Mouse (Mus musculus) lung, postnatal 0 days (tissue): Measurements from ENCODE around the gene Smg6. TPM values are rescaled to one million over a fixed set of nuclear protein-coding genes. Genes with fewer than 3 reads are reported as not detected.
"Not testable (repeated sequence)": the region's sequence is repeated elsewhere in the genome, so short reads cannot be mapped to it uniquely, and the experiment has no call there.

Experiments
- ATAC-seq: fragments of 200-750 bp; cut with Nextera tagmentation; 2 replicates; pipeline ENCODE4 v1.8.0; 2017; ENCODE audit warnings: moderate library complexity
- DNase-seq: peaks from one replicate; pipeline ENCODE4 v3.0.0-alpha.2; 2016; ENCODE audit warnings: low spot score
- H3K27ac ChIP-seq: fragments of 300-500 bp; sonication (generic); 2 replicates; pipeline ENCODE4 v1.5.1; 2014; ENCODE audit warnings: antibody characterized with exemption, mild to moderate bottlenecking, low read length, mixed read lengths
- H3K27me3 ChIP-seq: fragments of 300-500 bp; sonication (generic); replicated peaks from 2 replicates; pipeline ENCODE4 v1.6.1; 2014; ENCODE audit warnings: low read length, mixed read lengths; ENCODE audit not compliant: insufficient read depth
- H3K36me3 ChIP-seq: fragments of 300-500 bp; sonication (generic); 2 replicates; pipeline ENCODE4 v1.6.1; 2014; ENCODE audit warnings: low read length, mixed read lengths; ENCODE audit not compliant: insufficient read depth
- H3K4me1 ChIP-seq: fragments of 300-500 bp; sonication (generic); 2 replicates; pipeline ENCODE4 v1.6.1; 2014; ENCODE audit warnings: antibody characterized with exemption, low read depth, low read length, mixed read lengths; ENCODE audit not compliant: insufficient read depth
- H3K4me2 ChIP-seq: fragments of 300-500 bp; sonication (generic); replicated peaks from 2 replicates; pipeline ENCODE4 v1.6.1; 2014; ENCODE audit warnings: low read depth, mild to moderate bottlenecking, low read length, moderate library complexity, mixed read lengths
- H3K4me3 ChIP-seq: fragments of 300-500 bp; sonication (generic); 2 replicates; pipeline ENCODE4 v1.5.1; 2014; ENCODE audit warnings: low read depth, low read length
- H3K9ac ChIP-seq: fragments of 300-500 bp; sonication (generic); replicated peaks from 2 replicates; pipeline ENCODE4 v1.6.1; 2014; ENCODE audit warnings: low read depth, mild to moderate bottlenecking
- H3K9me3 ChIP-seq: fragments of 300-500 bp; sonication (generic); 2 replicates; pipeline ENCODE4 v1.6.1; 2016; ENCODE audit warnings: low read length, mixed read lengths
- CTCF ChIP-seq: IDR thresholded peaks from 2 replicates; pipeline ENCODE4 v1.5.1; 2016; ENCODE audit warnings: antibody characterized with exemption, mild to moderate bottlenecking
- EP300 ChIP-seq: IDR thresholded peaks from 2 replicates; pipeline ENCODE4 v1.6.1; 2016; ENCODE audit warnings: antibody characterized with exemption, mild to moderate bottlenecking, control low read depth
- WGBS: fragments of 180-500 bp; shearing (Covaris S2); extraction: QIAGEN DNeasy Blood & Tissue Kit; methylation state at CpG from one replicate; pipeline ENCODE4 v1.1.7; 2014; 5-methylcytosine and 5-hydroxymethylcytosine counted together
- polyA plus RNA-seq: library from polyadenylated mRNA; unstranded; fragments of >200 nt; fragmentation: Nextera tagmentation; extraction: Ambion mirVana; gene quantifications from 2 replicates; pipeline ENCODE4 v1.2.1, GENCODE M21; 2015

Smg6 gene
- polyA plus RNA-seq, 1 experiment from 2014 or later, result 9.9 TPM

- 1% methylated on average over 64 of the region's 75 CpGs for WGBS
- Histone ChIP-seq H3K27ac (no peak overlapping the region), H3K4me3 (peak overlapping the region; percentile 59), H3K36me3 (no peaks in the 10 kb centered on the region), H3K4me1 (peaks cover 27% of the 10 kb centered on the region), H3K27me3 (peaks cover 23% of the 10 kb centered on the region), H3K4me2 (peak overlapping the region; percentile 72), H3K9ac (no peak overlapping the region), H3K9me3 (no peaks in the 10 kb centered on the region)
- TF ChIP-seq EP300, result no peak
- no peak for TF ChIP-seq CTCF
- ATAC-seq (no peak), DNase-seq (peak; percentile 51)
Measured at GRCm38 (mm10) chr11:75172151-75173094, 246.8 kb downstream of the Smg6 start.

- under 1% methylated on average over 55 of the region's 71 CpGs for WGBS
- Histone ChIP-seq H3K4me3 (peak overlapping the region; percentile 59), H3K4me2 (peak overlapping the region; percentile 72), H3K9me3 (no peaks in the 10 kb centered on the region), H3K27ac (peak overlapping the region; percentile 9; the same call in 1 of the 2 replicates), H3K27me3 (peaks cover 21% of the 10 kb centered on the region), H3K36me3 (no peaks in the 10 kb centered on the region), H3K9ac (0 out of 2 replicates have a peak overlapping the region, but pooled peaks have one; percentile 5), H3K4me1 (peaks cover 28% of the 10 kb centered on the region)
- TF ChIP-seq CTCF (no peak), EP300 (no peak)
- DNase-seq (peak; percentile 86), ATAC-seq (peak; percentile 72)
Measured at GRCm38 (mm10) chr11:75173095-75173798, 247.6 kb downstream of the Smg6 start.

GRCm38 (mm10) chr11:75173799-75174165 lies 248.2 kb downstream of the Smg6 start:
- Histone ChIP-seq H3K4me2 (peak overlapping the region; percentile 72), H3K4me3 (peak overlapping the region; percentile 59), H3K4me1 (peaks cover 28% of the 10 kb centered on the region), H3K36me3 (no peaks in the 10 kb centered on the region), H3K27me3 (peaks cover 18% of the 10 kb centered on the region), H3K9ac (0 out of 2 replicates have a peak overlapping the region, but pooled peaks have one; percentile 5), H3K9me3 (no peaks in the 10 kb centered on the region), H3K27ac (peak overlapping the region; percentile 9; the same call in 1 of the 2 replicates)
- no peak for DNase-seq
- no peak for TF ChIP-seq CTCF
- ATAC-seq, result no peak
- 2% methylated on average over 15 of the region's 15 CpGs for WGBS

- ATAC-seq, result not testable (repeated sequence)
Measured at GRCm38 (mm10) chr11:75174574-75174973, 249.0 kb downstream of the Smg6 start.

GRCm38 (mm10) chr11:75178011-75178410 lies 252.4 kb downstream of the Smg6 start:
- Histone ChIP-seq H3K27me3 (no peaks in the 10 kb centered on the region), H3K27ac (peak overlapping the region; percentile 78), H3K9me3 (no peaks in the 10 kb centered on the region), H3K36me3 (no peaks in the 10 kb centered on the region), H3K4me1 (peaks cover 13% of the 10 kb centered on the region), H3K4me2 (peak overlapping the region; percentile 76), H3K9ac (peak overlapping the region; percentile 67), H3K4me3 (peak overlapping the region; percentile 56)
- ATAC-seq (no peak), DNase-seq (no peak)
- WGBS, result 47% methylated on average over 12 of the region's 12 CpGs
- TF ChIP-seq EP300 (no peak), CTCF (no peak)

More at GRCm38 (mm10) chr11:75174574-75174973, 249.0 kb downstream of the Smg6 start:
- not testable (repeated sequence) for H3K4me2 ChIP-seq, H3K4me3 ChIP-seq, H3K9ac ChIP-seq, DNase-seq, H3K27ac ChIP-seq, H3K36me3 ChIP-seq, H3K9me3 ChIP-seq
- H3K4me1 ChIP-seq, result peaks cover 28% of the 10 kb centered on the region
- WGBS, result 66% methylated on average over 6 of the region's 6 CpGs
- H3K27me3 ChIP-seq, result peaks cover 16% of the 10 kb centered on the region

GRCm38 (mm10) chr11:75178672-75179208 lies 253.1 kb downstream of the Smg6 start, which contains the start of gene Ovca2:
Gene Ovca2, minus strand, starts transcription at chr11:75178835.
- Histone ChIP-seq H3K27me3 (no peaks in the 10 kb centered on the region), H3K27ac (peak within 1 kb of the TSS; percentile 78), H3K4me2 (peak within 1 kb of the TSS; percentile 76), H3K4me1 (peaks cover 9% of the 10 kb centered on the region), H3K9me3 (no peaks in the 10 kb centered on the region), H3K9ac (peak within 1 kb of the TSS; percentile 67), H3K4me3 (peak within 1 kb of the TSS; percentile 56), H3K36me3 (no peaks in the 10 kb centered on the region)
- ATAC-seq (peak; percentile 98), DNase-seq (peak; percentile 96)
- 0% methylated on average over 33 of the region's 33 CpGs for WGBS
- no peak for TF ChIP-seq EP300
- peak; percentile 94 for TF ChIP-seq CTCF
